Mouse (Mus musculus) embryonic stem cell, embryonic (primary cell): ENCODE data around the gene Hira.

Source experiments
- CTCF ChIA-PET, 4 experiments: fragments of 300-600 bp in 2 of 4; fragments of 350-600 bp in 2 of 4; sonication (Branson Sonifier 250); formaldehyde crosslinking; loops; one replicate each; lab custom pipeline; 2022; ENCODE audit warnings: inconsistent platforms in 2 of 4; lab: Charles Lee
- POLR2A ChIA-PET, 4 experiments: fragments of 300-600 bp in 2 of 4; fragments of 350-600 bp in 2 of 4; sonication (Branson Sonifier 250); formaldehyde crosslinking; loops; one replicate each; lab custom pipeline; 2022; ENCODE audit warnings: antibody characterized with exemption in 4 of 4, inconsistent platforms in 1 of 4; lab: Charles Lee

Gene Hira

DNA sequence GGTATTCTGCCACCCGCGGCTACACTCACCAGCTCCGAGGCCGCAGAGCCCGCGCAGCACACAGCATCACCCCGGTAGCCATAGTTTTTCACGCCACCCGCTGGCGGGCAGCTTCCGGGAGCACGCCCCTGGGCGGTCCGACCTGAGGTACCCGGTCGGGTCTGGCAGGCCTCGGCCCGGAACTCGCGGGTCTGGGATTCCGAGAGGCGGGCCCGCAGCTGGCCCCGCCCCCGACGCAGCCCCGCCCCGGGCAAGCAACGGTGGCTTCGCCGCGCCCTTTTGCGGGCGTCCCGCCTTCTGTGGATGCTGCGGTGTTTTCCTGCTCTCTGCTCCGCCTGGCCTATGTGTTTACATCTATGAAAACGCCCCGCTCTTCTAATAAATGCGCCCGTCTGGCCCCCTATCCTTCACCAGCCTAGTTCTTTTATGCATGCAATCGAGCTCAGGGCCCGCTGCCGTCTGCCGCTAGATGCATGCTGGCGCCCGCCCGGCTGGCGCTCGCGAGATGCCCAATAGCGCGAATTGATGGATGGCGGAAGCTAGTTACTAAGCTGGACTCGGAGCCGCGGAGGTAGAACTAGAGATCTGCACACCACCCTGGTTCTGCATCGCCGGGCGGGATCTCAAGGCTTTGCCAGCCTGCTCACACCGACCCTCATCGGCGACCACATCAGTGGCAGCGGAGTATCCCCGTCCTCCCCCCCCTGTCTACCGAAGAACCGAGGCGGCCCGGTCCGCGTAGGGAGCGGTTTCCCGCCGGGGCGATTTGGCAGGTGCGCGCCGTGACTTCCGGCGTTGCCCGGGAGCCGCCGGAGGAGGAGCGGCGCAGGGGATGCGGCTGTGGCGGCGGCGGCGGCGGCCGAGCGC, at the start of gene Hira, which contains the start of gene Mrpl40:
TSS of gene Hira (plus strand) at position 596 of the 867 bp plus-strand sequence.
TSS of gene Mrpl40 (minus strand) at position 421 of the 867 bp plus-strand sequence.
- ChIA-PET CTCF (interaction anchor here in 3 of 4 experiments (0.5 to 1.8 kb wide), 9 partner anchors 10 to 249 kb away, joined by 3 to 7 read pairs (median 3); partner anchors contain the start of genes 2510002D24Rik (in 1 of the 3) and Gm28539 (in 1 of the 3)), POLR2A (interaction anchor here (0.6 to 6.6 kb wide), 84 partner anchors 8 to 788 kb away, joined by 3 to 117 read pairs (median 4); partner anchors contain the start of genes 2510002D24Rik (in 4 of the 4), Cdc45 (in 4 of the 4), Gm28539 (in 4 of the 4) and Ufd1 (in 4 of the 4))

GRCm38 (mm10) chr16:18828630-18829029, 48.2 kb upstream of the Hira start:
- ChIA-PET CTCF (interaction anchor here in 1 of 4 experiments (0.6 kb wide), 1 partner anchor 295 kb away, joined by 3 read pairs; no protein-coding TSS in a partner anchor), POLR2A (interaction anchor here in 3 of 4 experiments (0.6 to 2.5 kb wide), 10 partner anchors 9 to 485 kb away, joined by 3 to 11 read pairs (median 4); partner anchors contain the start of genes Cdc45 (in 2 of the 3), Ufd1 (in 2 of the 3), Hira (in 1 of the 3) and Mrpl40 (in 1 of the 3))

GRCm38 (mm10) chr16:18829102-18829501, 47.7 kb upstream of the Hira start:
- CTCF ChIA-PET = interaction anchor here in 1 of 4 experiments (0.6 kb wide), 1 partner anchor 296 kb away, joined by 3 read pairs; no protein-coding TSS in a partner anchor

DNA sequence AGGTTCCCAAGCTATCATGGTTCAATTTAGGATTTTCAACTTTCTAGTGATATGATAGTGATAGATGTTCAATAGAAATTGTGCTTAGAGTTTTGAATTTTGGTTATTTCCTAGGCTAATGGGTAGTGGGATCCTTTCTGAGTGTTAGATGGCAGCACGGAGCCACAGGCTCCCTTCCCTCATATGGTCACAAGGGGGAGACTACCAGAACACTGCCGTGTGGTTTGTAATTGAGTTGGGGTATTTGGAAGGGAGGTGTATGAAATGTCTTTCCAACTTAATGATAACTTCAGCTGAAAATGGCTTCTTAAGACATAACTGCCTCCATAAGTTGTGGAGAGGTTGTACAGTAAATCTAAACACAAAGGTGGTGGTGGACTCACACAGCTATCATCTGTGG, 43.4 kb upstream of the Hira start:
- CTCF ChIA-PET = no interaction called here
- POLR2A ChIA-PET = interaction anchor here in 3 of 4 experiments (0.7 to 4.1 kb wide), 11 partner anchors 15 to 57 kb away, joined by 3 to 18 read pairs (median 4); partner anchors contain the start of genes Hira (in 3 of the 3), Mrpl40 (in 3 of the 3), Cdc45 (in 2 of the 3) and Cldn5 (in 2 of the 3)

More at GRCm38 (mm10) chr16:18829102-18829501, 47.7 kb upstream of the Hira start:
- POLR2A ChIA-PET = interaction anchor here in 2 of 4 experiments (0.7 to 2.5 kb wide), 11 partner anchors 10 to 485 kb away, joined by 3 to 11 read pairs (median 5); partner anchors contain the start of genes Cdc45 (in 2 of the 2), Ufd1 (in 2 of the 2), Hira (in 1 of the 2) and Mrpl40 (in 1 of the 2)

- ChIA-PET CTCF (interaction anchor here (0.6 to 1.8 kb wide), 13 partner anchors 10 to 296 kb away, joined by 3 to 6 read pairs (median 3); no protein-coding TSS in a partner anchor), POLR2A (interaction anchor here (0.5 to 3.7 kb wide), 61 partner anchors 8 to 810 kb away, joined by 3 to 76 read pairs (median 5); partner anchors contain the start of genes Cdc45 (in 4 of the 4), Hira (in 4 of the 4), Mrpl40 (in 4 of the 4) and Ufd1 (in 3 of the 4))
Observed at GRCm38 (mm10) chr16:18836073-18836467, 40.8 kb upstream of the Hira start.

DNA sequence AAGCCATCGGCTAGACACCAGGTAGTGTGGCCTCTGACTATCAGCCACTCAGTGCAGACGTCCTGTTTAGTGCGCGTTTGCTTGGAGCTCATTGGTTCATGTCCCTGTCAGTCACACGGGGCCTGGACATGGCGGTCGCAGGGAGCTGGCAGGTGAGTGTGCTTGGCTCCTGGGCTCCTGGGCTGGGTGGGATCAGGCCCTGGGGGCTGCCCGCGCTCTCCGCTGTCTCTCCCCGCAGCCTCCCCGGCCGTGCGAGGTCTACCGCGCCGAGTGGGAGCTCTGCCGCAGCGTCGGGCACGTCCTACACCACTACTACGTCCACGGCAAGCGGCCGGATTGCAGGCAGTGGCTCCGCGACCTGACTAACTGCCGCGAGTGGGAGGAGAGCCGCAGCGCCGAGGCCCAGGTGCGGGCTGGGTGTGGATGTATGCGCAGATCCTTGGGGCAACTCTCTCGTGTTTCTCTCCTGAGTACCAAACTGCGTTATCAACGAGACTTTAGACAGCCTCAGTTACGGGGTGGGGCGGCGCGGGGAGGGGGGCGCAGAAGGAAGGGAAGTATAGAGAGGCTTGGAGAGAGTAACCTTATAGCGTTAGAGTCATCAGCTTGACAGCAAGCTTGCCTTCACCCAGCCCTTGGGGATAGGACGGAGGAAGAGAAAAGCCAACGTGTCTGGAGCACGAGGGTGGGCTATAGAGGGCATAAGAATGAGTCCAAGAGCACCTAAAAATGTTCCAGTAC, 40.2 kb upstream of the Hira start, which contains the start of the genes 2510002D24Rik and Gm28539:
TSS of gene 2510002D24Rik (plus strand) at position 111 of the 741 bp plus-strand sequence.
TSS of gene Gm28539 (plus strand) at position 117 of the 741 bp plus-strand sequence.
- ChIA-PET CTCF (interaction anchor here (0.5 to 1.8 kb wide), 14 partner anchors 9 to 295 kb away, joined by 3 to 6 read pairs (median 3); no protein-coding TSS in a partner anchor), POLR2A (interaction anchor here (0.5 to 3.7 kb wide), 67 partner anchors 9 to 809 kb away, joined by 3 to 76 read pairs (median 5); partner anchors contain the start of genes Cdc45 (in 4 of the 4), Hira (in 4 of the 4), Mrpl40 (in 4 of the 4) and Ufd1 (in 3 of the 4))

DNA sequence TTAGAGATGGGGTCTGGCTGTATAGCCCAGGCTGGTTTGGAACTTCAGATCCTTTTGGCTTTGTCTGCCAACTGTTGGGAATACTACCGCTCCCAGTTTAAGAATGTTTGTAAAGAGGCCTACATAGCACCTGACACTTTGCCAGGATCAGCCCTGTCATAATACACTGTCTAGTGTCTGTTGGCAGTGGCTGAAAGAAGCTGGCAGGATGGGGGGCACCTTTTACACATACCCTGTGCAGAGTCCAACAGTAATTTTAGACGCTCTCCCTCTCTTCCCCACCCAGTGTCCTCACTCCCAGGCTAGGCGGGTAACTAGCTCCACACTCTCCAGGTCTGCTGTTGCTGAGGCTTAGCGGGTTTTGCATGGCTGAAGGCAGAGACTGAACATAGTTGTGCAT, 38.5 kb upstream of the Hira start:
- CTCF ChIA-PET = no interaction called here
- POLR2A ChIA-PET = interaction anchor here in 2 of 4 experiments (1.0 to 1.3 kb wide), 3 partner anchors 26 to 214 kb away, joined by 3 to 4 read pairs (median 3); partner anchors contain the start of gene Mrpl40 (in 1 of the 2)

DNA sequence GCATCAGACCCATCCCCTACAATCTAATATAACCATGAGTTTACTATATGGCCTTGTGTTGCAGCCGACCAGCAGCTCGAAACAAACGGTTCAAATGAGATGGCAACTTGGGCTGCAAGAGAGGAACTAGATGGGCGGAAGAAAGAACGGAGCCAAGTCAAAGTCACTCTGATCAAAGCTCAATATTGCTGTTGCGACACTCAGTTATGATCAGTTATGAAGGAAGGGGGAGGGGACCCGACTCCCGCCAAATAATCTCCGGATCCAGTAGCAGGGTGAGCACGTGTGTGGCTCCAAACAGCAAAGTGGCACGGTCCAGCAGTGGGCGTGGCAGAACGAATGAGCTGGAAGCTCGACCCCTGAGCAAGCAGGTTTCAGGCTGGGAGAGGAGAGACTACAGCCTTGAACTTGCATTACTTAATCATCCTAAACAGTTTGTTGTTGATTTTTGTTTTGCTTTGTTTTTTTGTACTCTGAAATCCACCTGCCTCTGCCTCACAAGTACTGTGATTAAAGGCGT, 30.5 kb upstream of the Hira start:
- ChIA-PET POLR2A (interaction anchor here in 3 of 4 experiments (0.8 to 2.1 kb wide), 11 partner anchors 10 to 35 kb away, joined by 3 to 14 read pairs (median 4); partner anchors contain the start of genes 2510002D24Rik (in 3 of the 3), Gm28539 (in 3 of the 3), Cdc45 (in 2 of the 3) and Ufd1 (in 1 of the 3)), CTCF (interaction anchor here in 2 of 4 experiments (0.7 to 1.3 kb wide), 2 partner anchors 10 kb away, joined by 3 read pairs; partner anchors contain the start of genes 2510002D24Rik (in 2 of the 2) and Gm28539 (in 2 of the 2))

- CTCF ChIA-PET = interaction anchor here in 2 of 4 experiments (0.6 to 0.7 kb wide), 2 partner anchors 74 to 387 kb away, joined by 3 to 6 read pairs; no protein-coding TSS in a partner anchor
- POLR2A ChIA-PET = interaction anchor here in 3 of 4 experiments (0.6 to 1.3 kb wide), 16 partner anchors 9 to 1643 kb away, joined by 3 to 12 read pairs (median 4); partner anchors contain the start of genes 2510002D24Rik (in 2 of the 3), Gm28539 (in 2 of the 3), Cldn5 (in 1 of the 3) and Hira (in 1 of the 3)
Observed at GRCm38 (mm10) chr16:18849521-18850190, 27.2 kb upstream of the Hira start.

GRCm38 (mm10) chr16:18858551-18858950, 18.3 kb upstream of the Hira start:
- ChIA-PET CTCF (interaction anchor here in 3 of 4 experiments (0.6 to 1.7 kb wide), 7 partner anchors 81 to 235 kb away, joined by 3 to 14 read pairs (median 3); no protein-coding TSS in a partner anchor), POLR2A (interaction anchor here in 3 of 4 experiments (1.0 to 2.4 kb wide), 7 partner anchors 13 to 162 kb away, joined by 3 to 11 read pairs (median 3); partner anchors contain the start of genes Hira (in 3 of the 3), Mrpl40 (in 3 of the 3) and Cldn5 (in 1 of the 3))

- POLR2A ChIA-PET = interaction anchor here in 2 of 4 experiments (0.6 to 1.7 kb wide), 3 partner anchors 14 to 228 kb away, joined by 5 to 6 read pairs (median 5); partner anchors contain the start of genes Hira (in 1 of the 2) and Mrpl40 (in 1 of the 2)
- CTCF ChIA-PET = interaction anchor here in 1 of 4 experiments (0.6 kb wide), 1 partner anchor 1131 kb away, joined by 6 read pairs; no protein-coding TSS in a partner anchor
Observed at GRCm38 (mm10) chr16:18860186-18860585, 16.7 kb upstream of the Hira start.

DNA sequence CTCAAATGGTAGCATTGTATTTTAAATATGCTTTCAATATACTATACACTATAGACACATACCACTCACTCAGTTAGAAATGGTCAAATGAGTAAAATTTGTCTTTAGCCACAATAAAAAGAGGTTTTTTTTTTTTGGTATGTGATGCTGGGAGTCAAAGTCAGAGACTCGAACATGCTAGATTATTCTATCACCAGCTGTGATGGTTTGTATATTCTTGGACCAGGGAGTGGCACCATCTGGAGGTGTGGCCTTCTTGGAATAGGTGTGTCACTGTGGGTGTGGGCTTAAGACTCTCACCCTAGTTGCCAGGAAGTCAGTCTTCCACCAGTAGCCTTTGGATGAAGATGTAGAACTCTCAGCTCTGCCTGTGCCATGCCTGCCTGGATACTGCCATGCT, 6.3 kb upstream of the Hira start:
- POLR2A ChIA-PET = interaction anchor here in 1 of 4 experiments (1.6 to 2.1 kb wide), 2 partner anchors 19 to 34 kb away, joined by 4 to 6 read pairs; partner anchors contain the start of genes 2510002D24Rik and Gm28539
- CTCF ChIA-PET = interaction anchor here in 1 of 4 experiments (0.6 kb wide), 1 partner anchor 332 kb away, joined by 3 read pairs; no protein-coding TSS in a partner anchor

DNA sequence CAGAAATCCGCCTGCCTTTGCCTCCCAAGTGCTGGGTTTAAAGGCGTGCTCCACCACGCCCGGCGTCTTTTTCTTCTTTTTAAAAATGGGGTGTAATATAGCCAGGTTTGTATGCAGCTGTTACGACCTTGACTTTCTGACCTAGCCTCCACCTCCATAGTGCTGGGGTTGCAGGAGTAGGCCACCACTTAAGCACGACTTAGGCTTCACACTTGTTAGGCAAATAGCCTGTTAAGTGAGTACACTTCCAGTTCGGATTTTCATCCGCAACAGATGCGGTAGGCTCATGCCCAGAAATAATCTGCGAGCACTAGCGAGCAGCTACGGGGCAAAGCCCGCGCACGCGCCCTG, 771 bp upstream of the Hira start:
- POLR2A ChIA-PET = interaction anchor here (0.6 to 6.6 kb wide), 64 partner anchors 9 to 628 kb away, joined by 3 to 117 read pairs (median 4); partner anchors contain the start of genes 2510002D24Rik (in 4 of the 4), Cdc45 (in 4 of the 4), Gm28539 (in 4 of the 4) and Ufd1 (in 4 of the 4)
- CTCF ChIA-PET = interaction anchor here in 2 of 4 experiments (0.5 to 1.8 kb wide), 7 partner anchors 10 to 198 kb away, joined by 3 to 7 read pairs (median 3); partner anchors contain the start of genes 2510002D24Rik (in 1 of the 2) and Gm28539 (in 1 of the 2)

DNA sequence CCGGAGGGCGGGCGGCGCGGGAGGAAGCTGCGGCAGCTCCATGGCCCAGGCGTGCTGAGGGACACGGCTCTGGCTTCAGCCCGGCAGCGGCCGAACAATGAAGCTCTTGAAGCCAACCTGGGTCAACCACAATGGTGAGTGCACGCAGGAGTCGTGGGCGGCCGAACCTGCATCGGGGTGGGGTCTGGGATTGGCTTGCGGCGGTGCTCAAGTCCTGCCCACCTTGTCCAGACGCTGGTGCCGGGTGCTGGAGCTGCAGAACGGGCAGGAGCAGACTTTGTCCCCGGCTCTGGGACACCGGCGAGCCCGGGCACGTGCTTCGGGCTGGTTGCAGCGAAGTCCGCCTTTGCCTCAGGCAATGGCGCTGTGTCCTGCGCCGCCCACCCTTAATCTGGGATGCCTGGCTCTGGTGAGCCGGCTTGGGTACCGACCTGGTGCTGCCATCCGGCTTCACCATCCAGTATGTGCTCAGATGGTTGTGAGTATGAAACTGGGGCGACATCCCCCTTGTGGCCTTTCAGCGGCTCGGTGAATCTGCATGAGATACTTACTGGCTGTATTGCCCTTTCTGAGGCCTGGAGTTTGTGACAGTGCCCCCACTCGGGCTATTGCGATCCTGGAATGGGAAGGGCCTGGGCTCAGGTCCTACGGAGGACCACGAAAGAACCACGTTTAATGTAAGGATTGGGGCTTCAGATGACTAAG, 701 bp downstream of the Hira start:
- ChIA-PET CTCF (interaction anchor here (0.5 to 1.8 kb wide), 9 partner anchors 9 to 431 kb away, joined by 3 to 7 read pairs (median 3); no protein-coding TSS in a partner anchor), POLR2A (interaction anchor here (0.6 to 6.6 kb wide), 60 partner anchors 8 to 1915 kb away, joined by 3 to 117 read pairs (median 5); partner anchors contain the start of genes 2510002D24Rik (in 4 of the 4), Cdc45 (in 4 of the 4), Gm28539 (in 4 of the 4) and Ufd1 (in 4 of the 4))
